Mouse (Mus musculus): Measurements from ENCODE around the gene Dennd1b. TPM values are rescaled to one million over a fixed set of nuclear protein-coding genes. Genes with fewer than 3 reads are reported as not detected.

Gene Dennd1b
- total RNA-seq, 2 experiments from 2014 or later: 50.2 to 51.4 TPM

DNA sequence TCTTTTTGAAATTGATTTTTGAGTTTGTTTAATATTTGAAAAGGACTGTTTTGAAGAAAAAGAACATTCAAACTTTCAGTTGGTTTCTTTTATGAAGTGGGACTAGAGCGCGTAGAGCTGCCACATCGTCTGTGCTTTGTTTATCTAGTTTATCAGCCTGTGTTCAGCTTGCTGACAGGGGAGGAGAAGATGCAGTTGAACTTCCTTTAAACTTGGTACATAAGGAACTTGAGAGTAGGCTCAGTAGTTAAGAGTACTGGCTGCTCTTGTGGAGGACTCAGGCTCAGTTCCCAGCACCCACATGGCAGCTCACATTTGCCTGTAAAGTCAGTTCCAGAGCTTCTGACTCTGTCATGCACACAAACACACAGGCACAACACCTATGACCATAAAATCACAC lies 124.3 kb downstream of the Dennd1b start:
- no peak for DNase-seq

DNA sequence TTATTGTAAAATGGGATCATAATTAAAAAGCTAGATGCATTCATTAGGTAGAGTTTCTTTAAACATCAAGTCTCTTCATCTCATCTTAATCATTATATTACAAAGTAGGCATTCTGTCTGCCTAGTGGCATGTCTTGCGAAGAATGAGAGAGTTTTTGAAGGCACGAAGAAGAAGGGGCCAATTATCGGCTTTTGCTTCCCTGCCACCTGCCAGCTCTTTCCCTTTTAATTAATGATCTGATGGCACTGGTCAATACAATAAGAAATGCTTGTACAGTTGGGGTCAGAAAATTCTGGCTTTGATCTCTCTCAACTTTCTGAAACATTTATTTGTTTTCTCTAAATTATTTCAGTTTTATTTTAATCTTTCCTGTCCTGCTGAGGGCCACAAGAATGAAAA lies 127.5 kb downstream of the Dennd1b start:
- DNase-seq: no peak

DNA sequence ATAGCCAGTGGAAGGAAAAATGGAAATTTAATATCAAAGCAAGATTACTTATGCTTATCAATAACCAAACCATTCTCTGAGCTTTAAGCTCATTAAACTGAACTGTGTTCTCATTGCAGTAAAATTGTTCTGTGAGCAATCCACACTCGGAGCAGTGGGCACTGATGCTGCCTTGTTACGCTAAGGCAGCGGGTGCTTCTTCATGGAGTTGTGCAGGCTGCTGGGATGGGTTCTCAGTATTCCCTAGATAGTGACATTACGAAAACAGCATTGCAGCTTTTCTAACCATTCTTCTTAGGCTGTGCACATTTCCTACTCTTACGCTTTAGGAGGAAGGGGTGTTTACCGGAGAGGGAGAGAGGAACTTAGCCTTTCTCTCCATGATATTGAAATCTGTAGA lies 128.5 kb downstream of the Dennd1b start:
- DNase-seq: no peak

DNA sequence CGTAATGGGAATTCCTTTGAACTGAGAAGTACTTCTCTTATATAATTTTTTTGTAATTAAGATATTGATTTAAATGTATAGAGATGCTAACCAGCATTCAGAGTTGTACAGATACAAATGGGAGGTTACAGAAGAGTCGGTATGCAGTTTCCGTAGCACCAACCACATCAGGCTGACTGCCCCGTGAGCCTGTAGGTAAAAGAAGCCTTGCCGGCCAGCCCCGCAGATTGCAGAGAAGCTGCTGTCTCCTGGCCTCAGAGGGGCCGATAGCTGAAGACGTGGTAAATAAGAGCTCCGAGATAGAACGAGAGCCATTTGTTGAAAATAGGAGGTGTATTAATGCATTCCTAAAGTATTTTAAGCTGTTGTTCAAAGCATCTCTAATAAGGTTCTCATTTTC lies 128.9 kb downstream of the Dennd1b start:
- no peak for DNase-seq

DNA sequence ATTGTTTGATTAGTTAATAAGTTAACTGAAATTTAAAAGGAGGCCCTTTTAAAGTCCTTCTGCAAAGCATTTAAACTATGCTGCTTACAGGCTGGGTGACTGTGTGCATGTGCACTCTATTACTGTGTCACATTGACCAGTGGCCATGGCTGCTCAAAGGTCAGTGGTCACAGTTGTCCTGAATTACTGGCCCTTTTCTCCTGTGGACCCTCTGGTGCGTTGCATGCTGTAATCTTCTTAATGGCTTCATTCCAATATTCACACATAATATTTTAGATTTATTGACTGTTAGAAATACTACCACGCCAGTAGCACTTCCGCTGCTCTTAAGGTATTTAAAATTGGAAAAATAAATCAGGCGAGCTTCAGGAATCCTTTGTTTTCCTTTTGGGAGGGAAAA lies 129.5 kb downstream of the Dennd1b start:
- DNase-seq: no peak

DNA sequence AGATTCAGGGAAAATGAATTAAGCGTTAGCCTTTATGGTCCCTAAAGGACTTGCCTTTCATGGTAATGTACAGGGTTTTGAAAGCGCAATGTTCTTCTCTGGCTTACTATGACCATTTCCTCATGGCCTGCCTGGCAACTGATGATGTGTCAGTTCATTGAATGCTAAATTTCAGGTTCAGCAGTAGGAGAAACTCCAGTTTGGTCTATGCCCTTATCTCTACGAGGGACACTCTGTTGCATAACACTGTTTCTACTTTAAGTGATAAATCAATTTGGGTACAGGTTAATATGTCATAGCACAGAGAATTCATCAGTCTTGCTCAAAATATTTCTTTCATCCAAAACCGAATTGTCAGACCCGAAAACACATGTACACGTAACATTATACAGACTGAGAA lies 133.1 kb downstream of the Dennd1b start:
- DNase-seq: no peak

DNA sequence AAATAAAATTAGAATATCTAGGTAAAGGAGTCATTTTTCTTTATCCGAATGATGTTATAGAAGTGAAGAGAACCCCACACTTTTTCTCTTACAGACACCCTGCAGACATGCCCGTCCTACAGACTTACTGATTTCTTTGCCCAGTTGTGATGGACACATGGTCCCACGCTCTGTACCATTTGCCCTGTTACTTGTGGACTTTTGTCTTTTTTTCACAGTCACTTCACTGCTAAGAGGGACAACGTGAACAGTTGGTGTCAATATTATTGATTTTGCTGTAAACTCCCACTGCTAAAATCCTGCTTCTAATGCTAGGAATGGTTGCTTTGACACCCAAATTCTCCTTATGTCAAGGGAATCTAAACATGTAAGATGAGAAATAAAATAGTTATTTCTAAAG lies 134.9 kb downstream of the Dennd1b start:
- DNase-seq: no peak

DNA sequence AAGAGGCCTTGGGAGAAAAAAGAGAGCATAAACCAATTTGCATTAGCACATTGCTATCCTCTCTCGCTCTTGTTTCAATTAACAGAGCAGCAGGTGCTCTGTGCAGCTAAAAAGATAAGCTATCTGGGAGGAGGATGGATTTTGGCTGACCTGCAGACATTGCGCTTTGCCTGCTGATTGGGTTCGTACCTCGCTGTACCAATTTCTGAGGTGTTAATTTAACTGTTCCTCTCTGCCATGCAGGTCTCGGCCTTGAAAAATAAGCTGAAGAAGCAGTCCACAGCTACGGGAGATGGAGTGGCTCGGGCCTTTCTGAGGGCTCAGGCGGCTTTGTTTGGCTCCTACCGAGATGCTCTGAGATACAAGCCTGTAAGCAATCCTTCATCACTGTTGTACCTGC lies 138.5 kb downstream of the Dennd1b start:
- no peak for DNase-seq

DNA sequence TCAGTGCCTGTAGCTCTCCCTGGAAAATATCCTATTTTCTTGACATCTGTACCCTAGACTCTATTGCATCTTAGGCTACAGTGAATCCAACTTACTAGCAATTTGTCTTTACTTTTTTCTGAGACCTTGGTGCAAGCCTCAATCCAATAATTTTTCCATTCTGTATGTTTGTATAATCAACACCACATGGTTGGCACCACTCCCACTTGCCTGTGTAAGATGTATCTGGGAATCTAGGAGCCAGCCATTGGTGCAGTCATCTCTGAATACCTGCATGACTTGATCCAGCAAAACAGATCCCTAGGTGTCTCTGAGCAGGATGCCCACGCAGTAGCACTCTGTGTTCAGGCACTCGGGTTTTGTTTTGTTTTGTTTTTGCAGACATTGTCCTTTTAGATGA lies 145.0 kb downstream of the Dennd1b start:
- no peak for DNase-seq

DNA sequence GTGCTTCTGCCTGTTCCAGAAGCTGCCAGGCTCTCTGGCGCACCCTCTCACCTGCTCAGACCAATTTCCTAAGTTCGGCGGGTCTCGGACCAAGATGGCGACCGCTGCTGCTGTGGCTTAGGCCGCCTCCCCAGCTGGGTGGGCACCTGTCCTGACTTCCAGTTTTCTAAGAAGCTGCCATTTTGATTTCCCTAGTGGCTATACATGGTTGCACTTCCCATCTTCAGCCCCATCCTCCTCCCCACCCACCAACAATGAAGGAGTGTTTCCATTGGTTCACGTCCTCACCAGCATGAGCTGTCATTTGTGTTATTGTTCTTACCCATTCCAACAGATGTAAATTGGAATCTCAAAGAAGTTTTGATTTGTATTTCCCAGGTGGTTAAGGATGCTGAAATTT lies 159.4 kb downstream of the Dennd1b start:
- DNase-seq: no peak

DNA sequence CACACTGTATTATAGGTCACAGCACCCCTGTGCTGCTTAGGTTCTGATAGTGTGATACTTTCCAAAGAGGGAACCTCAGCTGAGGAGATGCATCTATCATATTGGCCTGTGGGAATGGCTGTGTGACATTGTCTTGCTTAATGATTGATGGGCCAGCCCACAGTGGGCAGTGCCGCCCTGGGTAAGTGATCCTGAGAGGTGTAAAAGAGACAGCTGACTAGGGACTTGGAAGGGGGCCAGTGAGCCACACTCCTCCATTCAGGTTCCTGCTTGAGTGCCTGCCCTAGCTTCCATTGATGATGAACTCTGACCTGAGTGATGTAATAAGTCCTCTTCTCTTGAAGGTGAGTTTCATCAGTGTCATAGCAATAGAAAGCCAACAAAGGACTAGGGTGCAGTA lies 176.4 kb downstream of the Dennd1b start:
- no peak for DNase-seq

DNA sequence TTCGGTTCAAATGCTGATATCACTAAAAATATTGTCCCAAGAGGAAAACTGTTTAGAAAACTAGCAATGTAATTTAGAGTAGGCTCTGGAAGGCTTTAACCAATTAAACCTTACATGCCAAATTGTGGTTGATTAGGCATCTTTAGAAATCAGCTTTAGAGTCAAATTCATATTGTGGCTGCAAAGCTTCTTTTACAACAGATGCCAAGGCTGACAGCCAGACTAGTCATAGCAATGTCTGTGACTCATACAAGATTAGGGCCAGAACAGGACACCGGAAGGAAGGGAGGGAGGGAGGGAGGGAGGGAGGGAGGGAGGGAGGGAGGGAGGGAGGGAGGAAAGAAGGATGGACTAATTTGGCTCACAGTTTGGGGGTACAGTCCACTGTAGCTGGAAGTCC lies 182.3 kb downstream of the Dennd1b start:
- DNase-seq: no peak

DNA sequence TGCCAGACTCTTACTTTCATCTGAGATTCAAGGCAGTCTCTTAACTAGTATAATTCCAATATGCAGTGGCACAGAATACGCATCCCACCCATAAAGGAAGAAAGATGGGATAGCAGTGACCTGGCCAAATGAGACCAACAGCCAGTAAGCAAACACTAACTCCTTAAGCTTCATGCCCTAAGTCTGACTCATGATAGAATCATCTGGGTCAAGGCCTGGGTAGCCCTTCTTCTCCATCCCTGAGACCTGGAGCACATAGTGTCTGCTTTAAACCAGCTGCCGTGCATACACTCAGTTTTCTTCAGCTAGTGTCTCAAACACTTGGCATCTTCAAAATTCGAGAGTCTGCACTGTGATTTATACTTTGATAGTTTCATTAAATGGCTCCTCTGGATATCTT lies 183.1 kb downstream of the Dennd1b start:
- no peak for DNase-seq

DNA sequence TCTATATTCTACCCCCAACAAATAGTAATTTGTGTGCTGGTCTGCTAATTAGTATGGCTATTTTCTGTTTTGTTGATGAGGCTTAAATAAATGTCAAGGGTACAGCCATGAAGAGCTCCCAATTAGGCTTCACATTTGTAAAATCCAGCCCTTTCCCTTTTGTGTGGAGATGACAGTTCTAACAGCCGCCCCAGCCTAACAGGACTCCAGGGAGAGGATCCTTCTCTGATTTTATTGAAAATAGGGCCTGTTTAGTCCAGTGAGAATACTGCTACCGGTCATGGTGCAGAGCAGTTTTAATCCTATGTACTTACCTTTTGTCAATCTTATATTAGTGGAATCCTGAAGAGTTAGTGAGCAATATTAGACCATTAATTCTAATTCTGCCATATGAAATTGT lies 189.8 kb downstream of the Dennd1b start:
- no peak for DNase-seq

DNA sequence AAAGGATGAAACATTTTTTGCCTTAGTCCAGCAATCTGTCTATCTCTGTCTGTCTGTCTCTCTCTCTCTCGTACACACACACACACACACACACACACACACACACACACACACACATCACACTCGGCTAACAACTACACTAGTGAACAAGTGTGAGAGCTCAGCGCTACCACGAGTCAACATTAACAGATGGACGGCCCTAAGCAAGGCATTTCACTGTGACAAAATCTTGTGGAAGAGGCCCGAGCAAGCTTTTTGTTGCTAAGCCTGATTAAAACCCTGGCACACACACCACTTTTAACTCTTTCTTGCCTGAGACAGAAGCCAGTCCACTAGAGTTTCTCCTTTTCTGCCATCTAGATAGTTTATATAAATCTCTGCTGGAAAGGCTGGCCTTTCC lies 190.3 kb downstream of the Dennd1b start:
- no peak for DNase-seq

DNA sequence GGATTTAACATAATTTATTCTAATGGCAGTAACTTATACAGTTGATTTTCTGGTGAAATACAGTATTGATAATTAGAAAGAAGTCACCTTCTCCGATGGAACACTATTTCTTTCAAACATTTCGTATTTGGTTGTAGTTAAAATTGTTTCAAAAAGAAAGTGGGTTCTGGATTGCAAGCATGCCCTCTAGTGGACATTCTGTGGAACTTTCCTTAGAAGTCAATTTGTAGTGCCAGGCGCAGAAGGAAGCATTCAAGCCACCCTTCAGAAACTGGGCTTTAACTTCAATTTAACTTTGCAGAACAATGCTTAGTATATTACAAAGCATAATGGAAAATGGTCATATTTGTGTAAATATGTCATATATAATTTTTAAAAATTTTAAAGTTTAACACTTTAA lies 193.2 kb downstream of the Dennd1b start:
- no peak for DNase-seq

DNA sequence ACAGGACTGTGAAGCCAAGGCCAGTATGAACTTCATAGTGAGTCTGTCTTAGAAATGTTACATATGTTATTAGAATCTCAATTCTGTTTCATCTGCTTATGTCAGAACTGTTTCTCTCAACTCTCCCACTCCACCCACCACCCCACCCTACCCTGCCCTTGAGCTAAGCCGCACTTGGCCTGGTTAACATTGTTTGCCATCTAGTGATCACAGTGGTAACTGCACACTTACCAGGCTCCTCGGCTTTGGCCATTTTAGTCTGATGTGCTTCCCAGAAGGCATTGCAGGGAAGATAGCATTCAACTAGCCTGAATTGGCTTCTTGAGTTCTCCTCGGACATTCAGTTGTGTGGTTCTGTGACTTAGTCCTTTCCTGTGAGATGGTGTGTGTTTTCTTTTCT lies 198.4 kb downstream of the Dennd1b start:
- DNase-seq: no peak

DNA sequence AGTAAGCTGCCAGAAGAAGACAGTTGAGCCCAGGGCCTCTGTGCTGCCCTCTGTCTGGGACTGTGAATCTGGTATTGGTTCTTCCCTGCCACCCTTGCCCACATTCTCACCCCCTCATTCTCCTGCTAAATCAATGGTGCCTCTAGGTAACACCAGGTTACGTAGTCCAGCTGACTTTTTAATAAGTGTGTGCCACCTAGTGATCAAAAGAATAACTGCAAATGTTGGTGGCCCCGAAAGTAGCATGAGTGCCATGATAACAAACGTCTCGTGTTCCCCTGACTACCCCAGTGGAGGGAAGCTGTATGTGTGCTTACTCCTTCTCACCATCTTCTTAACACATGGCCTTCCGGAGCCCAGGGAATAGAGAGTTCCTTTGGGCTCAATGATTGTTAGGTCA lies 199.6 kb downstream of the Dennd1b start:
- DNase-seq: no peak

DNA sequence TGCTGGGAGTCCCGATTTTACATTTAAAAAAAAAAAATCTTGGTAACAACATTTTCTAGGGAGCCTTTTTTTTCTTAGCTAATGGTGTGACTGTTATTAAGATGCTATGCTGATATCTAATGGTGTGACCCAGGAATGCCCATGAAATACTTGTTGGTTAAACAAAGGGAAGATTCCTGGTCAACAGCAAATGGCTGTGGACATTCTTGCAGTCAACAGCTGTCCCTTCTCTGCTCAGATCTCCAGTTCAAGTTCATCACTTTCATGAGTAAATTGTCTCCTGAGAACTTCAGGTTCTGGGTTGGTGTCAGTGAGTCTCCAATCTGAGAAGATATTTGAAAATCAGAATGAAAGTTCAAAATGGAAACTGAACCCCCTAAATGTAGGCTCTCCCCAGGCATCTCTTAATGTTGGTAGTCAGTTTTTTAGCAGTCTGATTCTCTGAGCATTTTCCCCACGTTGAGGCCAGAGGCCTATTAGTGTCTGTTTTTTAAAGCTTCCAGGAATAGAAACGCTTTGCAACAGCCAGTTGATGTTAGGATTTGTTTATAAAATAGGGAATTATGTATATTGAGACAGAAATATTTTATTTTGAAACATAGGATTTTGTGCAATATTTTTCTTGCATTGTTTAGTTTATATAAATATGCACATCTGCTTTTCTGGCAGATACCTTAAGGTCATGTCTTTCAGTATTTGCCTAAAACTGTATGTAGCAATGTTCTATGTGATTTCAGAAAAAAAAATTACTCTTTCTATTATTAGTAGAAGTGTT lies 211.0 kb downstream of the Dennd1b start:
- DNase-seq: no peak

DNA sequence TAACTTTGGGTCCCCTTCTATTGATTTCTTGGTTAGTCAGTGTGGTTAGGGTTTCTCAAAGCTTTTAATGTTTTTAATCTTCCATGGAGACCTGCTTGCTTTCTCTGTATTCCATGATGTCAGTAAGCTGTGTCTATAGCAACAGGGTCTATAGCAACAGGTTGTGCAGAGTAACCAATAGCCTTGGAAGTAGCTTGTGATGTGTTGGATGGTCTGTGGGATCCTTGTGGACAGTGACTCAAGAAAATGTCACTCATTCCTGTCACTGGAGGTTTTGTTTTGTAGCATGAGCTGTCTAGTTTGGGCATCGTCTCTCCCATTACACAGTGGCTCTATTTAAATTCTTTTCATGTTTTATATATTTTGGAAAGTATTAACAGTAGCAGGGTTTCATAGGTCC lies 216.5 kb downstream of the Dennd1b start:
- DNase-seq: no peak

DNA sequence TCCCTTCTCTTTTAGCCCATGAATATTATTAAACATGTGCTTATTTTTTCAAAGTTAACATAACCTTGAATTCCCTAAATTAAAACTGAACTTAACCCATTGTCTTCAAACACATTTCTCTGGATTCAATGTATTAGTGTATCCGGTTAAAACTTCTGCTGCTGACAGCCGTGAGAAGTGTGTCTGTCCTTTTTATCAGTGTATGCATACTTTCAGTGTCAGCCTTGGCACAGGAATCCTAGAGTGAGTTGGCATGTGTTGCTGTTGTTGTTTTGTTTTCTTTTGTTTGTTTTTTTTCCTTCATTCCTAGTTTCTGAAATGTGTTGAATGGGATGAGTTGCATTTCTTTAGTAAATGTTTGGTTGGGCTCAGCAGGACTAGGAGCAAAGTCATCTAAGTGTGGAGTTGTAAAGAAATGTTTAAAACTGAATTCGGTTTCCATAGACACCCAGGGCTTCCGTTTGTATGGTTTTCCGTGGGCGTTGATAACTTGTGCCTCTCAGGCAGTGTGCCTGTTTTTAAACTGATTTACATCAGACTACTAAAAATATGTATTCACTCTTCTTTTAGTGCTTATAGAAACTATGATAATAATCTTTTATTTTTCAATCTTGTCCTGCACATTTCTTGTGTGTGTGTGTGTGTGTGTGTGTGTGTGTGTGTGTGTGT lies 217.4 kb downstream of the Dennd1b start:
- no peak for DNase-seq

DNA sequence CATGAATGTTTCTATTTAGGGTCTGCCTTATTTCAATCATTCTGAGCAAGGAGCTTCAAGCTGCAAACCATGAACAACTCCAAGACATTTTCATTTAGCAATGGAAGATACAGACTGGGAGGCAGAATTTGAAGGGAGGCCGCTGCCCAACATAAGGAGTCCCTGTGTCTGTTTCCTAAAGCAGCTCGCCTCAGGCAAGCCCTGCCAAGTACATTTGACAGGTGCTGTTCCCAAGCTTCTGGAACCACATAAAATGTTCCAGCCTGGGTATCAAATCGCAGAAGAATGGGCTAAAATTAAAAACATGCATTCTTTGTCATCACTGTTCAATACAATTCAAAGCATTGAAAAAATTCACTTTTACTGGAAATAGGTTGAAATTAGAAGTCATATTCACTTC lies 229.4 kb downstream of the Dennd1b start:
- DNase-seq: peak; percentile 27 to 30

DNA sequence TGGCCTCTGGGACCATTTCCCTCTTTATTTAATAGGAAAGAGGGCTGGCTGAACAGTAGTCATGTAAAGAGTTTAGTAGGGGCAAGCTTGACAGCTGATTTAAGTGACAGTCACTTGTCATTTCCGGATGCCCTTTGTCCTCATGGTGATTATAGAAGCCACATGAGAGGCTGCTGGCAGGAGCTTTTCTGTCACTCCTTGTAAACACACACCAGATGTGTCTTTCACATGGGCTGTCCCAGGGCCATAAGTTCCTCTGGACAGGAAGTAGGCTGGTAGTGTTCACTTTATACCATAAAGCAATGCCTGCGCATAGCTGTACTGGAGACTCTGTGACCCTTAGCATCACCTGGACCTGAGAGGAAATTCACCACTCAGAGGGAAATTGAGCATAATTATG lies 230.8 kb downstream of the Dennd1b start:
- DNase-seq: no peak

DNA sequence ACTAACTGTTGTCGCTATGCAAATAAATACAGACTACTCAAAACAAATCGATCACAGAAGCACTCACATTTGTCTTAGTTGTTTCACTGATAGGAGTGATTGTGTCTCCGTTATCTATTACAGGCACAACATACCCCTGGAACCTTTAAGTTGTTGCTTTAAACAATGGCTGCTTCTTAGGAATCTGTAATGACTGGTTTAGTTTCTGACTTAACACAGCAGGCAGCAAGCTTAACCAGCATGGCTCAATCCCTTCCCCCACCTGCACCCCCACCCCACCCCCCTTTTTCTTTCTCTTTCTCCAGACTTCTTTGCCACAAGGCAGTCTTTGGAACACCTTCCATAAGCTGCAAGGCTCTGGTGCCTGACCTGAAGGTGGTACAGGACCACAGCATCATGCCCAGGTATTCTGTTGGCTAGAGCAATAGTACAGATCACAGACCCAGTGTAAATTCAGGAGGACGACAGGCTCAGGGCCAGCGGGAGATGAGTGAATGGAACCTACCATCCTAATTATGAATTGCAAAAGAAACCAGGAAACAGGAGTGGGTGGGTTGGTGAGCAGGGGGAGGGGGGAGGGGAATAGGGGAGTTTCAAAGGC lies 231.3 kb downstream of the Dennd1b start:
- no peak for DNase-seq

Data from layer of hippocampus, postnatal 36 days (tissue).